Mouse (Mus musculus): ENCODE results near the gene Lao1.

- no peak for TF ChIP-seq CTCF (IDR thresholded peaks at IDR 0.05; ENCODE audit: borderline replicate concordance, insufficient read depth, low read depth, low read length)
- no peak for TF ChIP-seq POLR2A (IDR thresholded peaks at IDR 0.05; ENCODE audit: borderline replicate concordance, insufficient read depth, low read length)
These were observed 22.9 kb upstream of the Lao1 start, which contains the start of gene Olfr1328 for GRCm38 (mm10) chr4:118938512-118938911.
